Mouse (Mus musculus) right cerebral cortex, postnatal 4 days (tissue): Measurements from ENCODE around the gene Axl.
A peak's percentile ranks its signal among the peaks of the same experiment; 100 is the strongest.
"Not testable (repeated sequence)": the region's sequence is repeated elsewhere in the genome, so short reads cannot be mapped to it uniquely, and the experiment has no call there.

Experiments used
- DNase-seq: peaks from one replicate; pipeline ENCODE4 v3.0.0-alpha.2; 2022

Gene Axl

DNA sequence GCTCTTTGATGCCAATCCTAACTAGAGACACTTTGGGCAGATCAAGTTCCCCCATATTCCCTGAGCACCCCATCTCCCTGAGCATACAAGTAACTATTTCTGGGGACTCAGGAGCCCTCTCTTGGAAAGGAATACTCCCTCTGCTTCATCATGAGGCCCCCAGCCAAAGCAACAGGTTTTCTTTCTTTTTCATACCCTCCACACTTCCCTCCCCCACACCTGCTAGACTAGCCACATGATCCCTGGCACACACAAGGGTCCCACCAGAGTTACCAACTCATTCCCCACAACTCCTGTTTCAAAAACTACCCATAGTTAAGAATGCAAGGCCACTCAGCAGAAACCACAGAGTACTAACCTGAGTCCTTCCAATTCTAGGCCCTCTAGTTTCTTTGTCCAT, 35.4 kb downstream of the Axl start:
- no peak for DNase-seq

DNA sequence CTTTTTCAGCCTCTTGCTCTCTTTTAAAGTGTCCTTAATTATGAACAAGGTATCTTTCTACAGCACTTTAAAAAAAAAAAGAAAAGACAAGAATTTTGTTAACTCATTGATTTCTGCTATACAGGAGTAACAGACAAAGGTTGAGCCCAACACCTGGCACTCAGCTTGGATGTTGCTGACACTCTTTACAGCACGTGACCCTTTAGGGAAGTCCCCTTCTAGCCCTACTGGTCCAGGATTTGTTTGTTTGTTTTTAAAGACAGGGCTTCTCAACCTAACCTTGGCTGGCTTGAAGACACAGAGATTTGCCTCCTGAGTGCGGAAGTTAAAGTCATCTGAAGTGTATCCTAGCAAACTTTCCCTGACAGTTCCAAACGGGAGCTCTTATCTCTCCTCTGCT, 41.7 kb downstream of the Axl start:
- DNase-seq: no peak

DNA sequence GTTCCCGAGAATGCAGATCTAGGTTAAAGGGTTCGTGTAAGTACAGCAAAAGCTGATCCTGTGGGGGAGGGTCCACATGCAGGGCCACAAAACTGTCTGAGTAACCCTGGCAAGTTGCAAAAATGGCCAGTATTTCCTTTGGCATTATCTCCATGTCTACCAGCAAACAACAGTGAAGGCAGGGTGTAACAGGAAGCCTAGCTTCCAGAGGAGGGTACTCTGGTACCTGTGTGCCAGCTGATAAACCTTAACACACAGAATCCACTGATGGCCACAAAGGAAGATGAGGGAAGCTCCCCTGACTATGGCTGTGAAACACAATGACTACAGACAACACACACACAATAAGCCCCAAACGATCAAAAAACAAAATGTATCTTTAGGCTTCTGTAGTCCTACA, 50.2 kb downstream of the Axl start:
- DNase-seq: no peak

DNA sequence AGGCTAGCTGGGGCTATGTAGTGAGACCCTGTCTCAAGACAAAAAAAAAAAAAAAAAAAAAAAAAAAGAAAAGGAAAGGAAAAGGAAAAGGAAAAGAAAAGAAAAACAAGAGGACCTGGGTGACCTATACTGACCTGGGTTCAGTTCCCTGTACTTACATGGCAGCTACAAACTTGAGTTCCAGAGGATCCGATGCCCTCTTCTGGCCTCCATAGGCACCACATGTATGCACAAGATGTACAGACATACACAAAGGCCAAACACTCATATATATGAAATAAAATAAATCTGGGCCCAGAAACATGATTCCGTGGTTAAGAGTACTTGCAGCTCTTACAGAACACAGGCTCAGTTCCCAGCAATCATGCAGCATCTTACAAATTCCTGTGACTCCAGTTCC, 51.6 kb downstream of the Axl start:
- no peak for DNase-seq

DNA sequence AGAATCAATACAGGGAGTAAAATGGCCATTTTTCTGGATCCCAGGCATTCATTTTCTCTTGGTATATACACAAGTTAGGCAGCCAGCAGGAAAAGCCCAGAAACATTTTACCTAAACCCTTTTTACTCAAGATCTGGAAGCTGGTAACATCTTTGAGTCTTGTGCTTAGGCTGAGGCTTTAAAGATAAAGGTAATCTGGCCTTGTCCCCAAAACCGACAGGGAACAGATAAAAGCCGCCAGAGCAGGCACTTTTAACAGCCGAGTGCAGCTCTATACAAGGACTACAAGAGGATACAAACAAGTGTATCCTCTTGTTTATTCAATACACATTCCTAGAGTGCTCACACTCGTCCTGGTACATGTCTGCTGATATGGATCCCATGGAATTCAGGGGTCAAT, 53.5 kb downstream of the Axl start:
- no peak for DNase-seq

DNA sequence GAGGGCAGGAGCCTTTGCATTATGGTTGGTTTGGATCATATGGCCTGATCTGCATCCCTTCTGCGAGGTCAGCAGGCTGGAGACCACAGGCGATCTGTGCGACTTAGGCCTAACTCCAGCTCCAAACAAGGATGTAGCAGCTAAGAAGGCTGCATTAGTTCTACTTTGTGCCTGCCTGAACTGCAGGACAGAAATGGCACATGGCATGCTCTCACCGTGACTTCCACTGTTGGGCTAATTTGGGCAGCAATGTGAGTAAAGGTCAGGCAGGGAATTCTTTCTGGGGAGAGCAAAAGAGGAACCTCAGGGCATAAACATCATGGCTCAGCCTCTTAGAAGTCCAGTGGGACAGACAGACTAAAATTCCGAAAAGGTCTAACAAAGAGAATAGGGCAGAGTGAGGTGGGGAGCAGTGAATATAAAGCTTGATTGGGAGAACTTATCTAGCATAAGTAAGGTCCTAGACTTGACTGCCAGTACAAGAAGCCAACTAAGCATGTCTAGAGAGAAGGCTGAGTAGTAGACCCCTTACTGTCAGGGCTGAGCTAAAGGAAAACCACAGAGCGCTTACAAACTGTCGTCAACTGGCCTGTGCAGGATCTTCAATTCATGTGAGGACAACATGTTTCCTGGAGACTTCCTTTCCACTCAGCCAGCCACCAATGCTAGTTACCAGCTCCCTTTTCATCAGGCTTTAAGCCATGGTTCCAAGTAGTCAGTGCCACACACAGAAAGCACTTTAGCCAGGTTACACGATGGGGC, 57.0 kb downstream of the Axl start:
- no peak for DNase-seq

DNA sequence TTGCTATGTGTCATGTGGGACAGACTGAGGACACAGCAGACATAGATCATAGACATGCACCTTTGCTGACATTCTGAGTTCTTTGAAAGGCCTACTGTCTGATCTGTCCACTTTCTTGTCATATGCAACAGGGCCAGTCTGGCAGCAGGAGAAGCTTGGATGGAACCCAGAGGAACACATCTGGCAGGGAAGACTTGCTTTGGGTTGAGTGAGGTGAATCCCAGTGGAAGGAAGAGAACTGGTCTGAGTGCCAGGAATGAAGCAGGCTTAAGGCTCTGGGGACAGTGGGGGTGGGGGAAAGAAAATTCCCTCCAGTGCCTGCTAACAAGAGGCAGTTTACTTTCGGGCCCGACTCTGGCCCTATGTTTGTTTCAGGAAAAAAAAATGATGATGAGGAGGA, 58.6 kb downstream of the Axl start:
- DNase-seq: no peak

DNA sequence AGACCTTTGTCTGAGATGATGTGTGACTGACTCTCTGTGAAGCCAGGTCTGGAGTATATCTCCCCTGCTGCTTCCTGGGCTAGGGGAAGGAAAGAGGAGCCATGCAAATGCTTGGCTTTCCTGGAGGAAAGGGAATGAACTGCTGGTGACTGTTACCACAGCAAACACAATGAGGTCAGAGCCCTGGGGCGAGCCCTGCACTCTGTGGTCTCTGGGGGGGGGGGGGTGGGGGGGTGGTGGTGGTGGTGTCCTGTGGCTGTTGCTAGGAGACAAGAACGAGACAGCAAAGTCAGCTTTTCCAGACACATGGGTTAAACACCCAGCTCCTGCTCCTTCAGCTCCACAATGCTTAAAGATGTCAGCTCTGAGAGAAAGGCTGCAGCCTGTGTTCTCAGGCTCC, 59.1 kb downstream of the Axl start:
- no peak for DNase-seq

DNA sequence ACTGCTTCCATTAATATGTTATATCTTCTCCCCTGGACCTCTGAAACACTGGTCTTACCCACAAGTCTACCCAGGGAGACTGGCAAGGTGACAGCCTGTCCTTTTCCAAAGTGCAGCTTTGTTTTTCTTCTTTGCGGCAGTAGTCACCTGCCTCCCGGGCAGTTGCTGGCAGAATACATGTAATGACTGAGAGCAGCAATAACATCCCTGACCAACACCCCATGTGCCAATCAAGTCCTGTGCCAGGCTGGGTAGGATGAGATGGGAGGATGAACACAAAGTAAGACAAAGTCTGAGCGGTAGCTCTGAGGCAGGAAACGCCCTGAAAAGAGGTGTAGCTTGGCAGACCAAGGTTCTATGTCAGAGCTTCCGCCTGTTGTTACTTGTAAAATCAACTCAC, 60.7 kb downstream of the Axl start:
- DNase-seq: no peak

DNA sequence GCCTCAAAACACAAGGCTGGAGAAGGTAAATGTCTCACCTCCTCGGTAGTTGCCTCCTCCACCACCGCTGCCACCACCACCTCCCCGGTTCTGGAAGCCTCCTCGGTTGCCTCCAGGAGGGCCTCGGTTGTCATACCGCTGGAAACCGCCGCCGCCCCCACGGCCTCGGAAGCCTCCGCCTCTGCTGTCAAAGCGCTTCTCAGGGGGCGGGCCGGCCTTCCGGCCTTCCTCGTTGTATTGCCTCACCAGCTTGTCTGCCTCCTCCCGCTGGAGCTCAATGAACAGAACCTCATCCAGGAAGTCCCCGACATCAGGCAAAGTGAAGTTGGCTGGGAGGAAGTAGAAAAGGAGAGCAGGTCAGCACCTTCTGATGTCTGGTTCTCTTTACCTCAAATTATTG, 62.6 kb downstream of the Axl start:
- no peak for DNase-seq

DNA sequence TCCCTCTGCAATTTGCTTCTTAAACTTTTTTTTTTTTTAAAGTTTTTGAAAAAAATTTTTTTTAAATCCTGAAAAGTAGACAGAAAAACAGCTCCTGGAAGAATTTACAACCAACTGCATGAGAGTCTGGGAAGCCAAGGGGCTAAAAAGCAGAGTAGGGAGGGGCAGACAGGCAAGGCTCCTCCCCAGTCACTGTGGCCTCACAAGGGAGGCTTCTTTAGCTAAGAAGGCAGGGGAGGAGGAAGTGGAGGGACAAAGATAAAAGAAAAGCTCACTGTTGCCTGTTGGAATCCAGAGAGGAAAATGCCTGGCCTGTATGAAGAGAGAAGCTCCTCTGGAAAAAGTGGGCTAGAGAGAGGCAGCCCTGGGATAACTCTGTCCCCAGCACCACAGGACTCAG, 66.7 kb downstream of the Axl start:
- not testable (repeated sequence) for DNase-seq

DNA sequence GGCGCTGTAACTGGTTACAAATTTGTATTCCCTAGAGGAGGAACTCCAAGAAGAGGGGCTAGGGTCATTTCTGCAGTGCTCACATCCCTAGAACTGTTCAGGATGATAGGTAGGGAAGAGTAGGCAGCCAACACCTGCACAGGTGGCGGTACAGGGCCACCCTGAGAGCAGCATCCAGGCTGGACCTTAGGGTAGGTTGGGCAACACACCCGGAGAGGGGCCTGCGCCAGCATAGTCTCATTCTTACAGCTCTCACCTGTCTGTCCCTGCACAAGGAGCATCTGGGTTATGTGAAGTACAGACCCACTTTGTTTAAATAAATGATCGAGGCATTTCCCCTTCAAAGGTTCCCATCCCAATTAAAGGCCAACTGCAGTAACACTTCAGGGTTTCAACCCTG, 67.7 kb downstream of the Axl start:
- no peak for DNase-seq

DNA sequence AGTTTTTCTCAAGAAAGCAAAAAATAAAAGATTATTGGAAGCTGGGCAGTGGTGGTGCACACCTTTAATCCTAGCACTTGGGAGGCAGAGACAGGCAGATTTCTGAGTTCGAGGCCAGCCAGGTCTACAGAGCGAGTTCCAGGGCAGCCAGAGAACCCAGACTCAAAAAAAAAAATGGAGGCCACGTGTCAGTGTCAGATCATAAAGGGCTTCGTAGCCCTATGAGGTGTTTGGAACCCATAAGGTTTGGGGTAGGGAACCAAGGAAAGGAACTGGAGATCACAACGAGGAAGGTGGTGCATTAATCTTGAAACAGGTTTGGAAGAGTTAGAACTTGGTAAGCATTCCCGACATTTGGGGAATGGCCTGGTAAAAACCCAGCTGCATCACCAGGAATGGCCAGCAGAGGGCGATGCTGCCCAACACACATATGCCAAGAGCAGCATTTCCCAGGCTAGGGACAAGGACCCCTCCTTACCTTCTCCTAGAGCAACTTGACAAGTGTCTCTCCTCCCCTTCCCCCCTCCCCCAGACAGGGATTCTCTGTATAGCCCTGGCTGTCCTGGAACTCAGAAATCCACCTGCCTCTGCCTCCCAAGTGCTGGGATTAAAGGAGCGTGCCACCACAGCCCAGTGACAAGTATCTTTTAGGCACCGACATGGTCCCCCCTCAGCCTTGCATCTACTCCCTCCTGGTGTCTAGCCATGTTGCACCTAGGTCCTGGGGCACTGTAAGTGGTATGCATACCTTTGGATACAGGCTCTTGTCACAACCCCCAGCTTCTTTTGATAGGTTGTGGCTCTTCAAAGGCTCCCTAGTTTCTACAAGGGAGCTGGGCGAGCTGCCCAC, 68.5 kb downstream of the Axl start:
- DNase-seq: peak; percentile 87

DNA sequence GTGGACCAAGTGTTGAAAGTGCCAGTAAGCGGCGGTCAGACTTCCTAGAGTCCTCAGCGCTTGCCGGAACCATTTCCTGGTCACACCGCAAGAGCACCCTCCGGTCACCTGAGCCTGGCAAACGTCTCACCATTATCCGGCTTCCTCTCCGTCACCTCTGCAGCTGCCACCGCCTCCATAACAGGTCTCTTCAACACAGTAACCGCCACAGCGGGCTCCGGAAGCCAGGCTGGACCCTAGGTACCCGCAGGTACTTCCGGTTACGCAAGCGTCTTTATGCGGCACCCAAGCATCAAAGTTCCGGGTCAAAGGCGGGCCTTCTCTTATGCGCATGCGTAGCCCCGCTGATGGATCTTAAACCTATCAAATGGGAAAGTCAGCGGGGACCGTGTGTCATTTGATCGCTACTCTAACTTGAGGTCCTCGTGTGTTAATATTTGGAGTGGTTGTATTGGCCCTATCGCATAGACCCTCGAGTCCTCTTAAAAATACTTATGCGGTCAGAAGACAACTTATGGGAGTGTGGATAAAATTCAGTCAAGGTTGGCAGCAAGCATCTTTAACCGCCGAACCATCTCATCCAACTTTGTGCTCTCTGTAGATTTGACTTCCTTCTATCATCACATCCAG, 69.6 kb downstream of the Axl start, which contains the start of gene Ccdc97:
Gene Ccdc97, minus strand, starts transcription at position 301 of the 630 bp plus-strand sequence.
- DNase-seq: peak; percentile 89

DNA sequence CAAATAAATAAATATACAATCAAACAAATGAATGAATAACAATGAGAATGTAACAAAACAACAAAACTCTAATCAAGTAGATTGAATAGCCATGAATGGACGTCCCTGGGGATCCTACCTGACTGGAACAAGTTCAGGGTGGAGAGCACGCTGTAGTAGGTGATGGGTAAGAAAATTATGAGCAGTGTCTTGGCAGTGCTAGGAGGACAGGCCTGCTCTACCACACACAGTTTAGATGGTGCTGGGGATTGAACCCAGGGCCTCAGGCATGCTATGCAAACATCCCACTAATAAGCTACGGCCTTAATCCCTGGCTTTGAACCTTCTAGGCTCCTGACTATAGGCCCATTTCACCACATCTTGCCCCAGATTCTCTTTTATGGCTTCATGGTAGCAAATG, 71.0 kb downstream of the Axl start:
- no peak for DNase-seq

DNA sequence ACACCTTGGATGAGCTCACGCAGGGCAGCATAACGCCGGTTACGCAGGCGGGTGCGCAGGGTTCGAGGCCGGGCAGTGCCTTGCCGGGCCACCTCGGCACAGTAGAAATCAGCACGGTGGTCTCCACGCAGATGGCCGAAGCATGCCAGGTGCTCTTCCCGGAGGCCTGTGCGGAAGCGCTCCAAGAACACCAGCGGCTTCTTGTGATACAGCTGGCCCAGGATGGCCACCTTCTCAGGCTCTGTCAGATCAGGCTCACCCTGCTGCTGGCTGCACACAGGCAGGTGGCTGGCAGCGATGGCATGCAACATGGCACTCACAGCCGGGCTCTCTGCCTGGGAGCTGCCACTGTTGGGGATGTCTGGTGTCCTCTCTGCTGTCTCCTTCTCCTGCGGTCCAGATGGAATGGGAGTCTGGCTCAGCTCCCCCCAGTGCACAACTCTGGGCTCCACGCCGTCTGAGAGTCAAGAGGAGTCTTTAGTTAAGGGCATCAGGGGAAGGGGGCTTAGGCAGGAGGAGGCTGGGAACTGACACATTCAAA, 72.7 kb downstream of the Axl start:
- no peak for DNase-seq

DNA sequence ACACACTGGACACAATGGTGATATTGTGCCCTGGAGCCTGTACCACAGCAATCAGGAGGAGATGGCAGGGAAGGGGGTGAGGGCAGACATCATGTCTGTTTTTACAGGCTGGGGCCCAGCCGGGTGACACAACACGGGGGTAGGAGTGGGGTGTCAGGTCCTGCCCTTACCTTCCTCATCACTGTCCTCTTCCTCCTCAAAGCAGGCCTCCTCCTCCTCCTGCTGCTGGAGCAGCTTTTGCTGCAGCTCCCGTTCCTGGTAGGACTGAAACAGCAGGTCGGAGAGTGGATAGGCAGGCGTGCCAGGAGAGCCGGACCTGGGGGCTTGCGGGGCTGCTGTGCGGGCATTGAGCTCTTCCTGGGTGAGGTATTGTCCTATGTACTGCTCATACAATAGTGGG, 73.9 kb downstream of the Axl start:
- no peak for DNase-seq

DNA sequence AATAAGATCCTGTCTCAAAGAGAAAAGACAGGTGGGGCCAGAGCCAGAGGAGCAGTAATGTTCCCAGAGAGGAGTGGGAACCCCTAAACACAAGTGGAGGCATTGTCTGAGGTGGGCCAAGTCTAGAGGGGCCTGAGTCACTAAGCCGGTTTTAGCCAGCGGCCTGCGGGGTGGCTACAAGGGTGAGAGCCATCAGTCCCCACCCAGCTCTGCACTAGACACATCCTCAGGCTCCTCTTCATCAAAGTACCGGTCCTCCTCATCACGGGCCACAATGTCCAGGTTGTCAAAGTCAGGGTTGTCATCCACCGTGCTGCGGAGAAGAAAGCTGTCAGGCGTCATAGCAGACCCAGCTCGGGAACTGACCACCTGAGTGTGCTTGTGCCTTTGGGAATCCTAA, 75.7 kb downstream of the Axl start:
- DNase-seq: no peak

DNA sequence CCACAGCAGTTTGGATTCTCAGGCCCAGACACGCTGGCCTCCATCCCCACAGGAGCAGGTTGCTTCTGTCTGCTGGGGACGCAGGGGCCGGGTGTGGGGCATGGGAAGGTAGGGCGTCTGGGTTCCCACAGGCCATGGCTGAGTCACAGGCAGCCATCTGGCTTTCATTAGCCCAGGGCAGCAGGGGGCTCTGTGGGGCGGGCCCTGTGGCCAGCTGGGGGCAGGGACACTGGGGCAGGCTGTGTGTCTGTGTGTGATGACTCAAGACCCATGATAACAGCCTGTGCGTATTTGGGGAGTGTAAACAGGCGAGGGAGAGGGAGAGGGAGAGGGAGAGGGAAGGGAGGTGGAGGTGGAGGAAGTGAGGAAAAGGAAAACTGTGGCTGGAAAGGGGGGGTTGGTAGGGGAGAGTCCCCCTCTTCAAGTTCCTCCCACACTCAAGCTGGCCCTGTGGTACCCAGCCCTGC, 76.7 kb downstream of the Axl start:
- no peak for DNase-seq

DNA sequence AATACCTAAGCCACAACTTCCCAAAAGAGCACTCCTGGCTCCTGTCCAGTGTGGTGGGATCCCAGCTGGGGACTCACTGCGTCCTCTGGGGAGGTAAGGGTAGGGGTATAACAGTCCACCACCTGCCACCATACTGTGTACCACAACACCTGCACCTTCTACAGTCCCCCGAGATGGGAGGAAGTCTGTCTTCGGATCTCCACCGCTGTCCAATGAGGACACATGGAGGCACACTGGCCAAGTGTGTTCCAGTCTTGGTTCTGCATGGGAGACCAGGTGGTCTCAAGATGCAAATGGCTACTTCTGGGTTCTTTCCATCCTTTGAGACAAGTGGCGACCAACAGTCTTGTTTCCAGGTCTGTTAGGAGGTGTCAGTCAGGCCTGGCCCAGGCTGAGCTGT, 77.3 kb downstream of the Axl start:
- DNase-seq: no peak

DNA sequence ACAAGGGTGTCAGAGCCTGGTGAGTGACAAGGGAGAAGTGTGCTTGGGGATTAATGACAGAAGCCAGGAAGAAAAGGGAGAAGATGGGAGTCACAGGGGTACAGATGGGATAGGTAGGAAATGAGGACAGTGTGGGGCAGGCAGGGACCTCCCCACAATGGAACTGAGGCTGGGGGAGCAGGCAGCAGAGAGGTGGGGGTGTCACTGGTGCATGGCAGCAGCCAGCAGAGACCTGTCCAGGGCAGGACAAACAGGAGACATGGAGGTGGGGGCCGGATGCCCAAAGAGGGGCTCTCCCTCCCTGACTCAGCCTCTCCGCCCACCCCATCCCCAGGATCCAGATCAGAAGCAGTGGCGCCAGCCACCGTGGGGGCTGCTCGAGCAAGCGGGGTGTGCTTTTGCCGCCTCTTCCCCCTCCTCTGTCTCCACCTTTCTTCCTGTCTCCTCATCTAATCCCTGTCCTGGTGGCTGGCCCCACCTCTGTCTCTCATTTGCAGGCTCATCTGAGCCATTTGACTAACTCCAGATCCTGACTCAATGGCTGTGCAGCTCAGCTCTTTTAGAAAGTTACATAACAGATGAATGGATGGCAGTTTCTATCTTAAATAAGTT, 77.9 kb downstream of the Axl start:
- no peak for DNase-seq

DNA sequence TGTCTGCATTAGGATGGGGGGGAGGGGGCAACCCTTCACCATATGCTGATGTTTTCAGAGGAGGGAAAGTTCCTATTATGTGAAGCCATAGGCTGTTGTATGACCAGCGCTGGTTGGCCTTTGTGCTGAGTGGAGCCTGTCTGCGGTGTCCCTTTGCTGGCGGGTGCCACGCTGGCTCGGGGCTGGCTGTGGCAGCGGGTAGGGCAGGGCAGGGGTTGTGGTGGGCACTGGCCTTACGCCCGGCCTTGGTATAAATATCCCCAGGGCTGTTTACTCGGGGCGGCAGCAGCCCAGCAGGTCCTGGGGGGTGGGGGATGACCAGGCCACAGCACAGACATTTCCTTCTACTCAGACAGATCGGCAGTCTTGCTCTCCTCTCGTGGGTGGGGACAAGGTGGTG, 78.5 kb downstream of the Axl start:
- DNase-seq: no peak
